Mouse (Mus musculus): ENCODE data around the gene Sh3bp5.
A peak's percentile ranks its signal among the peaks of the same experiment; 100 is the strongest.

Gene Sh3bp5

DNA sequence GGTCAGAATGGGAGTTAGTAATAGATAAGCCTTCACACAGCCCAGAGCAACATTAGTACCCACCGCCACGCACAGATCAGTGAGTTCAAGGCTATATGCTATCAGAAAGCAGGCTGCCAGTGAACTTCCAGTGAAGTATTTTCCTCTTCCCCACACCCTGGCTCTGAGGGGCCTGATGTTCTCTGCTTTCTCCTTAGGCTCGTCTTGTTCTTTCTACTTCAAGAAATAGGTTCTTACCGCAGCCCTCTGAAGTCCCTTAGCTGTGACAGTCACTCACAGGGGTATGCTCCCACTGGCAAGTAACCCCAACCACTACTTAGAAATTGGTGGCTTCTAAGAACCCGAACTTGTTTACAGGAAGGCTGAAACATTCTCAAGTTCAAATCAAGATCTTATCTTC lies 2.8 kb downstream of the Sh3bp5 start:
- no peak for DNase-seq

DNA sequence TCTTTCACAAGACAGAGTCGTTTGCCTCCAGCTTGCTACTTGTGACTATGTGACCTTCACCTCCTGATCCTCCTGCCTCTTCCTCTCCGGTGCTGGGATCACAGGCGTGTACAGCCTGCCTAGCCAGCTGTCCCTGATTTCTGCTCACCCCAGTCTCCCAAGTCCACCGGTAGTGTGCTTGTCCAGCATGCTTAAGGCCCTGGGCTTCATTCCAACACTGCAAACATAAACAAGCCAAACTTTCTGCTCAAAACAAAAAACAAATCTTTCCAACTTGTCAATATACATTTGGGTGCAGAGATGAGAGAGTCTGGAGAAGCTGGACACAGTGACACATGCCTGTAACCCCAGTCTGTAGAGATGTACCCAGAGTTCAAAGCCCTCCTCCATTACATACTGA lies 3.5 kb downstream of the Sh3bp5 start:
- DNase-seq: peak; percentile 39 to 44

DNA sequence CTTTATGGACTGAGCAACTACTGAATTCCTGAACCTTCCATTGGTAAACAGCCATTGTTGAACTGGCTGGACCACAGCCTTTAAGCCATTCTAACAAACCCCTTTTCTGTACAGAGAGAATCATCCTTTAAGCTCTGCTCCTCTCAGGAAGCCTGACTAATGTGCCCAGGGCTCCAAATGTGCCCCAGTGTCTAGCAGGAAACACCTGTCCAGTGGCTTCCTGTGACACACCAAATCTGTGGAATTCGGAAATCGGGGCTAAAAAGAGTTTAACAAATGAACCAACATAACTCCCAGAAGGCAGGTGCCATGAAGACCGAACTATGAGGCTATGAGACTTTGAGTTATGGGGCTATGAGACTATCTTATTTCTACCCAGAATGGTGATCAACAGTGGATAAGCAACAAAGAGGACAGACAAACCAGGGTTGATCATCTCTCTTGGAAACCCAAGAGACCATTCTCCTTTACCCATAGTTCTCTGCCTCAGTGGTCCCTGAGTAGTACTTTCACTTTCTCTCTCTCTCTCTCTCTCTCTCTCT lies 4.0 kb downstream of the Sh3bp5 start:
- no peak for DNase-seq

GRCm38 (mm10) chr14:31429004-31429395 lies 6.9 kb downstream of the Sh3bp5 start:
- DNase-seq: peak in 1 of 2 experiments; percentile 42

GRCm38 (mm10) chr14:31428211-31429003 lies 7.5 kb downstream of the Sh3bp5 start:
- peak; percentile 77 to 82 for DNase-seq

DNA sequence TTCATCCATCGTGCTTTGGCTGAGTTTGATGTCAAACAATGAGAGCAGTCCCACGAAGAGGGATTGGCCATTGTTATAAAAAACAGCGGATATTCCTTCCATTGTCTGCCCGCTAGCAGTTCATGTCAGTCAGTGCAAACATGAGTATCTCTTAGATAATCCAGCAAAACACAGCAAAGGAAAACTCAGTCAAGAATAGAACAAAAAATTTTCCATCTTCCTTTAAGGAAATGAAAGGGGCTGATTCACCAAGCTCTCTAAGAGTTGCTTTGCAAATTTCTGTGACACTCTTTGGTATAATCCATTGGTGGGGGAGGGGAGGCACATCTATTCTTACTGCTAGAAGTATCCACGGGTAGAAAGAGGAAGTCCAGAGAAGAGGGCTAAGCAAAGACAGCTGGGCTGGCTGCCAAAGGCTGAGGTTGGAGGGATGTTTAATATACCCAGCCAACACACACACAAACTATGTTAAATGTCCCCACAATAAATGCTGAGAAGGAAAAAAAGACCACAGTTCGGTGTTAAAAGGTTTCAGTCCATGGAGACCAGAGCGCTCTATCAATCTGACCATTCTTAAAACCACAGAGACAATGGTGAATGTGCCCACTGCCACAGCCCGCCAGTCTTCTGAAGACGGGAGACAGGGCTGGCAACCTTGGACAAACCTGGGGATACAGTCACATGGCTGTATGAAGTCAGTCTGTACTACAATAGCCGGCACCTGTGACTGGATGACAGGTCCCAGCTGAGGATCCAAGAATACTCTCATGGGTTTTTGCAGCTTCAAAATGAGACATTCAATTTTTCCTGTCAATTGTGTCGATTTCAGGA lies 12.7 kb downstream of the Sh3bp5 start:
- DNase-seq: peak in 1 of 2 experiments; percentile 47

DNA sequence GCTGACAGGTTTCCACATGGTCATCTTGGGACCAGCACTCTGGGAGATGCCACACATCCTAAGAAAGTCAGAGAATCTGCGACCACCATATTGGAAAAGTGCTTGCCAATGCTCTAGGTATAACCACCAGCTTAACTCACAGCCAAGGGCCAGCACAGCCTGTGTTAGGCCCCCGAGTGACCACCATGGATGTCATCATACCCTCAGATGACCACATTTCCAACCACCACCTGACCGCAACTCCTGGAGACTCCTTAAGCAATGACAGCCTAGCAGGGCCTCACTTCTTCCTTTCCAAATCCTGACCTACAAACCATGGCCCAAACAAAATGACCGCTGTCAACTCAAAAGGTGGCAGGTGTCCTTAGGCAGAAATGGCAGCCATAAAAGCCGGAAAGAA lies 13.5 kb downstream of the Sh3bp5 start:
- no peak for DNase-seq

- DNase-seq: peak in 1 of 2 experiments; percentile 31
Observed at GRCm38 (mm10) chr14:31421509-31422295, 14.2 kb downstream of the Sh3bp5 start.

DNA sequence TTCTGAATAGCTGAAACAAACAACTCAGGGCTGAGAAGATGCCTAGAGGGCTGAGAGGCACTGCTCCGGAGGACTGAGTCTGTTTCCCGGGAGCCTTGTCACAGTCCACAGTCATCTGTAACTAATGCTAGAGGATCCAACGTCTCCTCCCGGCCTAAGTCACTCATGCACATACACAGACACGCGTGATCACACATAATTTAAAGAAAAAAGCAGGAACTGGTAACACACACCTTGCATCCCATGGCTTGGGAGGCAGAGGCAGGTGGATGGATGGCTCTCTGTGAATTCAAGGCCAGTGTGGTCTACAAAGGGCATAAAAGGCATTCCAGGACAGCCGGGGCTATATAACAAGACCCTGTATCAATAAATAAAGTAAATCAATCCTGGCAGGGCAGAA lies 14.9 kb downstream of the Sh3bp5 start:
- DNase-seq: peak in 1 of 2 experiments; percentile 11

DNA sequence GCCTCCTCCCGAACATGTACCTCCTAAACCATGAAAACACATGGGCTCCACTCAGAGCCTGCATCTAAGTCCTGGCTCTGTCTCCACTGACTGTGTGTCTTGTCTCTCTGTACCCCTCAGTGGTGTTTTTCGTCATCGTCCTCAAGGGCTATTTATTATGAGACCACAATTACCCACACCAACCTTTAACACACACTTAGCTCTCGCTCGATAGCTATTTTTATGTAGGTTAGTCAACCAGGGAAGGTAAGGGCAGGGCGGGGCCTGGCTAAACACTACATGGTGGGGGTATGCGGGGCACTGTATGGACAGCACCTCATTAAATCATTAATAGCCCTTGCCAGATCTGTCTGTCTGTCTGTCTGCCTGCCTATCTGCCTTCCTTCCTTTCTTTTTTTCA lies 15.3 kb downstream of the Sh3bp5 start:
- no peak for DNase-seq

DNA sequence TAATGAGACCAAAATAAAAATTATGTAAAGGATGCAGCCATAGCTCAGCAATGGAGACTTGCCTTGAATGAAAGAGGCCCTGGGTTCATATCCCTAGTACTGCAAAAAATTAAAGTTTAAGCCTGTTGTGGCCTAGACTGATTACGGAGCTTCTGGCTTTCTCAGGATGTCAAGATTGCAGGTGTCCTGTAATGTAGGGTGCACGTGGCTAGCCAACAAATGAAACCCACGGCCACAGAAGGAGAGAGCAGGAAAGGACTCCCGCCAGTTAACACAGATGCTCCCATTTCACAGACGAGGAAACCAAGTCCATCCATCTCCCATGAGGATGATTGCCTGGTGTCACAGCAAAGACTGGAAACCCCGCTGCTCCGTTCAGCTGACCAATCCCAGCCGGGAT lies 15.7 kb downstream of the Sh3bp5 start:
- no peak for DNase-seq

GRCm38 (mm10) chr14:31419279-31419678 lies 16.6 kb downstream of the Sh3bp5 start:
- DNase-seq: no peak

GRCm38 (mm10) chr14:31416835-31417549 lies 18.9 kb downstream of the Sh3bp5 start:
- DNase-seq: peak; percentile 50 to 58

DNA sequence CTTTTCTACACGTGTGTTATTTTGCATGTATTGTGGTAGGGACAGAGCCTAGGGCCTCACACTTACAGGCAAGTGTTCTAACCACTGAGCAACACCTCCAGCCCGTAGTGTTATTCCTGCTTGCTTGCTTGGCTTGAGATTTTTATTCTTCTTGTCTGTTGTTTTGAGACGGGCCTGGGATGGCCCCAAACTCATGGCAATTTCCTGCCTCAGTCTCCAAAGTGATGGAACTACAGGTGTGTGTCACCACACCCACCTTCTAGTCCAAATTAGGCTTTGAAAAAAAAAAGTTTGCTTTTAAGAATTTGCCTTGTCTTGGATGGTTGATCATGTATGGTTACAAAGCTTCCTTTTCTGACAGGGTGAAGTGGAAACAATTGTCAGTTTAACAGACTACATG lies 19.5 kb downstream of the Sh3bp5 start:
- DNase-seq: no peak

DNA sequence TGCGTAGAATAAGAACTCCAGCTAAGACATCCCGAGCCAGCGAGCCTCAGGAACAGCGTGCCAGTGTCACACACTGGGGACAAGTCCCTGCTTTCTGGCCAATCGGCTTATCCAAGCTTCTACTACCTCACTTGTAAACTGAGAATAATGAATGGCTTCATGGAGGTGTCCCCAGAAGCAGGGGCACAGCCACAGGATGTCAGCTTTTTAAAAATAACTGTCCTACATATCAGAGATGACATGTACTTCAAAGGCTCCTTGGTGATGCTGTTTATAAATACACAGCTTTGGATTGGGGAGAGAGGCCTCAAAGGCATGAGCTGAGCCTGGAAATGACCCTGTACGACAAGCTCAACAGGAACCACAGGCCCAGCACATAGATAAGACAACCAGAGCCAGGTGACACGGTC lies 20.9 kb downstream of the Sh3bp5 start:
- peak in 1 of 2 experiments; percentile 41 for DNase-seq

GRCm38 (mm10) chr14:31414235-31414966 lies 21.5 kb downstream of the Sh3bp5 start:
- no peak for DNase-seq

- DNase-seq: no peak
Observed at GRCm38 (mm10) chr14:31413475-31414086, 22.3 kb downstream of the Sh3bp5 start.

DNA sequence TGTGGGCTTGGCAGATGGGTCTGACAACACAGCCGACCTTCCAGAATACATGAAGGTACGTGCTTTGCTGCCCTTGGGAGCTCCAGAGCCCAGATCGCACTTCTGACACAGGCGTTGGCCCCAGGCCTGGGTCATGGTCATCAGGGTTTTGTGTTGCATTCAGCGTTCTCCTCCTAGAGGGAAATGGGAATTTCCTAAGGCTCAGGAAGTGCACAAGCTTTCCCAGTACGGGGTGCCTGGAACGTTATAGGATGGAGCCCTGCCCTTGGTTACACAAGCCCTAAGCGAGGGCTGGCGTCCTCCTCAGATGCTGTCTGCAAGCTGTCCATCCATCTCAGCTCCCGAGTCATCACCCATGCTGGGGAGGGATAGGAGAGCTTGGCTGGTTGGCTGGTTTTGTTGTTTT lies 23.2 kb downstream of the Sh3bp5 start:
- DNase-seq: peak; percentile 61 to 73

- DNase-seq: no peak
Observed at GRCm38 (mm10) chr14:31410737-31411136, 25.1 kb downstream of the Sh3bp5 start.

- no peak for DNase-seq
Observed at GRCm38 (mm10) chr14:31410123-31410724, 25.7 kb downstream of the Sh3bp5 start.

GRCm38 (mm10) chr14:31408666-31409065 lies 27.2 kb downstream of the Sh3bp5 start:
- DNase-seq: no peak

Data from cerebellum, adult 18-20 months (tissue).